Mouse (Mus musculus): ENCODE data around the gene Dnajc2. TPM values are rescaled to one million over a fixed set of nuclear protein-coding genes. Genes with fewer than 3 reads are reported as not detected.
A peak's percentile ranks its signal among the peaks of the same experiment; 100 is the strongest.

Dnajc2 gene
- 99.9 and 104 TPM in 2 replicates for polyA plus RNA-seq (2014; fragmentation: Nextera tagmentation; extraction: Ambion mirVana)

GRCm38 (mm10) chr5:21785053-21785452 lies at the start of gene Dnajc2, which contains the start of gene Psmc2:
Gene Dnajc2, minus strand, starts transcription at chr5:21785251.
Gene Psmc2, plus strand, starts transcription at chr5:21785283.
- DNase-seq (ENCODE audit: low spot score): peak; percentile 90
- under 1% methylated on average over 37 of the region's 37 CpGs for WGBS
- H3K4me2 ChIP-seq: peak within 1 kb of the TSS; percentile 83
- H3K9ac ChIP-seq (ENCODE audit: low read depth, low read length): peak within 1 kb of the TSS; percentile 89
- no peaks in the 10 kb centered on the region for H3K27me3 ChIP-seq (replicated peaks; ENCODE audit: control insufficient read depth, insufficient read depth, low read length)
- H3K9me3 ChIP-seq (ENCODE audit: control insufficient read depth, low read length): no peaks in the 10 kb centered on the region
- peak within 1 kb of the TSS; percentile 74 for H3K27ac ChIP-seq (ENCODE audit: low read depth, low read length)
- ATAC-seq (replicated peaks; ENCODE audit: low FRiP score): peak; percentile 92
- peaks cover 6% of the 10 kb centered on the region; the same call in 1 of the 2 replicates for H3K4me1 ChIP-seq (replicated peaks; ENCODE audit: control insufficient read depth, insufficient read depth, low read length)
- peaks cover 22% of the 10 kb centered on the region for H3K36me3 ChIP-seq (ENCODE audit: control insufficient read depth, insufficient read depth, low read length)
- peak within 1 kb of the TSS; percentile 91 for H3K4me3 ChIP-seq (ENCODE audit: low read depth, low read length)

GRCm38 (mm10) chr5:21831761-21832160 lies 46.7 kb upstream of the Dnajc2 start:
- 80% methylated on average over 3 of the region's 3 CpGs for WGBS

DNA sequence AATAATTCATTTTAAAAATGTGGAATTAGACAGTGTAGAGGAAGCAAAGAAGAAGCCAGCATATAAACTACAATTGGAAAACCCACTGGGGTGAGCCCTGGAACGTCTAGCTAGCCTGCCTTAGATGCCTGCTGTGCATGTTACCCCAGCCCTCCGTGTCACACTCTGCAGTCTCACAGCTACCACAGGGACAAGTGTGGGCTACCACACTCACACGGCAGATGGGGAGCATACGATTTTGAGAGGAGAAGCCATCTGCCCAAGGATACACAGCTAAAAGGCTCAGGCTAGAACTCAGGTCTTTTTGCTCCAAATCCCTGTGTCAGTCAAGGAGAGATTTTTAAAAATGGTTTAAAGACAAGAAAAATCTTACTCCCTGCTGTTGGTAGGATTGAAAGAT lies 43.8 kb upstream of the Dnajc2 start:
- H3K4me3 ChIP-seq (ENCODE audit: low read depth, low read length): no peak overlapping the region
- no peak overlapping the region for H3K27ac ChIP-seq (ENCODE audit: low read depth, low read length)
- H3K27me3 ChIP-seq (replicated peaks; ENCODE audit: control insufficient read depth, insufficient read depth, low read length): no peaks in the 10 kb centered on the region
- 62% methylated on average over 4 of the region's 4 CpGs for WGBS
- ATAC-seq (replicated peaks; ENCODE audit: low FRiP score): no peak
- H3K36me3 ChIP-seq (ENCODE audit: control insufficient read depth, insufficient read depth, low read length): no peaks in the 10 kb centered on the region
- H3K4me1 ChIP-seq (replicated peaks; ENCODE audit: control insufficient read depth, insufficient read depth, low read length): no peaks in the 10 kb centered on the region
- no peak overlapping the region for H3K9ac ChIP-seq (ENCODE audit: low read depth, low read length)
- no peak for DNase-seq (ENCODE audit: low spot score)
- no peaks in the 10 kb centered on the region for H3K9me3 ChIP-seq (ENCODE audit: control insufficient read depth, low read length)
- no peak overlapping the region for H3K4me2 ChIP-seq

More at GRCm38 (mm10) chr5:21831761-21832160, 46.7 kb upstream of the Dnajc2 start:
- ATAC-seq (replicated peaks; ENCODE audit: low FRiP score) (no peak), DNase-seq (ENCODE audit: low spot score) (no peak)
- Histone ChIP-seq H3K4me1 (replicated peaks; ENCODE audit: control insufficient read depth, insufficient read depth, low read length) (no peaks in the 10 kb centered on the region), H3K4me3 (ENCODE audit: low read depth, low read length) (no peak overlapping the region), H3K4me2 (no peak overlapping the region), H3K27me3 (replicated peaks; ENCODE audit: control insufficient read depth, insufficient read depth, low read length) (no peaks in the 10 kb centered on the region), H3K27ac (ENCODE audit: low read depth, low read length) (no peak overlapping the region), H3K36me3 (ENCODE audit: control insufficient read depth, insufficient read depth, low read length) (no peaks in the 10 kb centered on the region), H3K9ac (ENCODE audit: low read depth, low read length) (no peak overlapping the region), H3K9me3 (ENCODE audit: control insufficient read depth, low read length) (no peaks in the 10 kb centered on the region)

- ATAC-seq (replicated peaks; ENCODE audit: low FRiP score): no peak
- no peak overlapping the region for H3K4me3 ChIP-seq (ENCODE audit: low read depth, low read length)
- 32% methylated on average over 6 of the region's 6 CpGs for WGBS
- H3K9ac ChIP-seq (ENCODE audit: low read depth, low read length): no peak overlapping the region
- no peak overlapping the region for H3K4me2 ChIP-seq
- H3K4me1 ChIP-seq (replicated peaks; ENCODE audit: control insufficient read depth, insufficient read depth, low read length): no peaks in the 10 kb centered on the region
- H3K9me3 ChIP-seq (ENCODE audit: control insufficient read depth, low read length): no peaks in the 10 kb centered on the region
- no peak overlapping the region for H3K27ac ChIP-seq (ENCODE audit: low read depth, low read length)
- no peaks in the 10 kb centered on the region for H3K36me3 ChIP-seq (ENCODE audit: control insufficient read depth, insufficient read depth, low read length)
- no peaks in the 10 kb centered on the region for H3K27me3 ChIP-seq (replicated peaks; ENCODE audit: control insufficient read depth, insufficient read depth, low read length)
- DNase-seq (ENCODE audit: low spot score): no peak
Measured at GRCm38 (mm10) chr5:21827643-21828042, 42.6 kb upstream of the Dnajc2 start.

- Histone ChIP-seq H3K4me2 (no peak overlapping the region), H3K9me3 (ENCODE audit: control insufficient read depth, low read length) (no peaks in the 10 kb centered on the region), H3K4me1 (replicated peaks; ENCODE audit: control insufficient read depth, insufficient read depth, low read length) (no peaks in the 10 kb centered on the region), H3K36me3 (ENCODE audit: control insufficient read depth, insufficient read depth, low read length) (no peaks in the 10 kb centered on the region), H3K27me3 (replicated peaks; ENCODE audit: control insufficient read depth, insufficient read depth, low read length) (no peaks in the 10 kb centered on the region), H3K9ac (ENCODE audit: low read depth, low read length) (no peak overlapping the region), H3K27ac (ENCODE audit: low read depth, low read length) (no peak overlapping the region), H3K4me3 (ENCODE audit: low read depth, low read length) (no peak overlapping the region)
- ATAC-seq (replicated peaks; ENCODE audit: low FRiP score): no peak
- DNase-seq (ENCODE audit: low spot score): no peak
- 61% methylated on average over 7 of the region's 7 CpGs for WGBS
Measured at GRCm38 (mm10) chr5:21826370-21826769, 41.3 kb upstream of the Dnajc2 start.

DNA sequence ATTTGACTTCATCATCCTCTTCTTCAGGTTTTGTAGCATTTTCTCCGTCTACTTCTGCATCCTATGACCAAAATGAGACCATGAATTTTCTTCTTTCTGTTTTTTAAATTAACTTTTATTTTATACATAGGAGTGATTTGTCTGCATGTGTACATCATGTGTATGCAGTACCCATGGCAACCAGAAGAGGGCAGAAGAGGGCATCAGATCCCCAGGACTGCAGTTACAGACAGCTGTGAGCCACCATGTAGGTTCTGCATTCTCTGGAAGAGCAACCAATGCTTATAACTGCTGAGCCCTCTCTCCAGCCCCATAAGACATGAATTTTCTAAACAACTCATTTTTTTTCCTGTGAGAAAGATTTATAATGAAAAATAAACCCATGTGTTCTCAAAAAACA lies 28.9 kb upstream of the Dnajc2 start:
- H3K4me3 ChIP-seq (ENCODE audit: low read depth, low read length): no peak overlapping the region
- 35% methylated on average over 1 of the region's 1 CpGs for WGBS
- ATAC-seq (replicated peaks; ENCODE audit: low FRiP score): no peak
- H3K4me2 ChIP-seq: no peak overlapping the region
- H3K9me3 ChIP-seq (ENCODE audit: control insufficient read depth, low read length): no peaks in the 10 kb centered on the region
- no peak overlapping the region for H3K9ac ChIP-seq (ENCODE audit: low read depth, low read length)
- DNase-seq (ENCODE audit: low spot score): no peak
- H3K4me1 ChIP-seq (replicated peaks; ENCODE audit: control insufficient read depth, insufficient read depth, low read length): no peaks in the 10 kb centered on the region
- H3K27ac ChIP-seq (ENCODE audit: low read depth, low read length): no peak overlapping the region
- H3K36me3 ChIP-seq (ENCODE audit: control insufficient read depth, insufficient read depth, low read length): no peaks in the 10 kb centered on the region
- no peaks in the 10 kb centered on the region for H3K27me3 ChIP-seq (replicated peaks; ENCODE audit: control insufficient read depth, insufficient read depth, low read length)

DNA sequence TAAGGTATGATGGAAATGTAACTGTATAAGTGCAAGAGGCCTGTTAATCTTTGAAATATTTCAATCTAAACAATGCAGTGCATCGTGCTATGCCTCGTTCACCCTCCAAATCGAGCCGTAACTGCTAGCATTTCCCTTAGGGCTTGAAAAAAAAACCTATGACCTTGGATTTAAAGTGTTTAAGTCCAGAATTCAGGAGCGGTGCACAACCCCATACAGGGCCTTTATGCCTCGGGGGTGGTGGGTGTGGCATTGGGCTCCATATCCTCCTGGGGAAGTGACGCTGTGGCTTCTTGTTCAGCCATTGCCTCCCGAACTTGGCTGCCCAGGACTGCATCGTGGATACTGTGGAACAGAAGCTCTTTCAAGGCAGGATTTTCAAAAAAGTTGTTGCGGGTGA lies 25.9 kb upstream of the Dnajc2 start:
- DNase-seq (ENCODE audit: low spot score) (no peak), ATAC-seq (replicated peaks; ENCODE audit: low FRiP score) (no peak)
- Histone ChIP-seq H3K4me1 (replicated peaks; ENCODE audit: control insufficient read depth, insufficient read depth, low read length) (no peaks in the 10 kb centered on the region), H3K4me2 (no peak overlapping the region), H3K27ac (ENCODE audit: low read depth, low read length) (no peak overlapping the region), H3K27me3 (replicated peaks; ENCODE audit: control insufficient read depth, insufficient read depth, low read length) (no peaks in the 10 kb centered on the region), H3K4me3 (ENCODE audit: low read depth, low read length) (no peak overlapping the region), H3K9ac (ENCODE audit: low read depth, low read length) (no peak overlapping the region), H3K36me3 (ENCODE audit: control insufficient read depth, insufficient read depth, low read length) (no peaks in the 10 kb centered on the region), H3K9me3 (ENCODE audit: control insufficient read depth, low read length) (no peaks in the 10 kb centered on the region)
- 76% methylated on average over 10 of the region's 10 CpGs for WGBS

DNA sequence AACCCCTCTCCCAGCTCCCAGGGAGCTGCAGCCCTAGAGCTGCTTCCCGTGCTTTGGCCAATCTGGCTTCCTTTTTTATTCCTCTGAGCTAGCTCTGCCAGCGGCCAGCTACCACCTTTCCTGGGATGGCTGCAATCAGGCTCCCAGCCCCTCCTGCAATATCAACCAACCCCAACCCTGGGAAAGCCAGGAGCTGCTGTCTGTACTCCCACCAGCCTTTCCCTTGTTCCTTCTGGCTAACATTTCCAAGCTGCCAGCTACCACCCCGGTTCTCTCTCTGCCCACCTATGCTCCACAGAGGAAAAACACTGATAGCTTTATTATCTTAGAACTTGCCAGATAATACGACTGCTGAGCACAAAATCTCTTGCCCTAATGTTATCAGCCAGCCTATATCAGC lies 19.8 kb upstream of the Dnajc2 start:
- H3K4me3 ChIP-seq (ENCODE audit: low read depth, low read length): no peak overlapping the region
- no peaks in the 10 kb centered on the region for H3K27me3 ChIP-seq (replicated peaks; ENCODE audit: control insufficient read depth, insufficient read depth, low read length)
- H3K9me3 ChIP-seq (ENCODE audit: control insufficient read depth, low read length): no peaks in the 10 kb centered on the region
- peaks cover 20% of the 10 kb centered on the region for H3K36me3 ChIP-seq (ENCODE audit: control insufficient read depth, insufficient read depth, low read length)
- H3K27ac ChIP-seq (ENCODE audit: low read depth, low read length): no peak overlapping the region
- WGBS: 50% methylated on average over 4 of the region's 4 CpGs
- ATAC-seq (replicated peaks; ENCODE audit: low FRiP score) (no peak), DNase-seq (ENCODE audit: low spot score) (no peak)
- H3K4me2 ChIP-seq: no peak overlapping the region
- H3K9ac ChIP-seq (ENCODE audit: low read depth, low read length): no peak overlapping the region
- no peaks in the 10 kb centered on the region for H3K4me1 ChIP-seq (replicated peaks; ENCODE audit: control insufficient read depth, insufficient read depth, low read length)

GRCm38 (mm10) chr5:21803691-21804188 lies 18.7 kb upstream of the Dnajc2 start:
- H3K9ac ChIP-seq (ENCODE audit: low read depth, low read length): no peak overlapping the region
- WGBS: 96% methylated on average over 12 of the region's 12 CpGs
- H3K4me3 ChIP-seq (ENCODE audit: low read depth, low read length): no peak overlapping the region
- DNase-seq (ENCODE audit: low spot score): no peak
- H3K27ac ChIP-seq (ENCODE audit: low read depth, low read length): no peak overlapping the region
- H3K27me3 ChIP-seq (replicated peaks; ENCODE audit: control insufficient read depth, insufficient read depth, low read length): no peaks in the 10 kb centered on the region
- no peaks in the 10 kb centered on the region for H3K9me3 ChIP-seq (ENCODE audit: control insufficient read depth, low read length)
- H3K36me3 ChIP-seq (ENCODE audit: control insufficient read depth, insufficient read depth, low read length): peaks cover 24% of the 10 kb centered on the region
- no peaks in the 10 kb centered on the region for H3K4me1 ChIP-seq (replicated peaks; ENCODE audit: control insufficient read depth, insufficient read depth, low read length)
- no peak overlapping the region for H3K4me2 ChIP-seq
- no peak for ATAC-seq (replicated peaks; ENCODE audit: low FRiP score)

All from liver, embryonic 11.5 days (tissue).